Mouse (Mus musculus) heart, adult 9 months (tissue): ENCODE results near the gene Timp2.
"Not testable (repeated sequence)": the region's sequence is repeated elsewhere in the genome, so short reads cannot be mapped to it uniquely, and the experiment has no call there.

ENCODE experiments used
- DNase-seq, 2 experiments: peaks; one replicate each; pipeline ENCODE4 v3.0.0; 2022; ENCODE audit warnings: low spot score in 2 of 2

Gene Timp2

DNA sequence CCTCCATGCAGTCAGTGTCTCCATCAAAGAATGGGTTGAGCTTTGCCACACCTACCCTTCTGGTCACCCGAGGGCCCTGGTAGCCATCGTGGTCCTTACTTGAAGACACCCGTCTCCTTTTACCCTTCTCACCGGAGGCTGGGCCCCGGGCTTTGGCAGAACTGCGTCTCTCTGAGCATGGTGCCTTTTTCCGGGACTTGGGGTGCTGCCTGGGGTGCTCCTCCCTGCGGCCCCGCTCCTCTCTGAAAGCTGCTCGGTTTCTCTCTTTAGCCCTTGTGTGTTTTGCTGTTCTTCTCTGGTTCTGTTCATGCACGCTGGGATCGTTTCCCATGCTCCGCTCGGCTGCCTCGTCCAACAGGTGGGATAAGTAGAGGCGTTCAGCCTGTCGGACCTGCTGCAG lies 22.1 kb downstream of the Timp2 start:
- no peak for DNase-seq

DNA sequence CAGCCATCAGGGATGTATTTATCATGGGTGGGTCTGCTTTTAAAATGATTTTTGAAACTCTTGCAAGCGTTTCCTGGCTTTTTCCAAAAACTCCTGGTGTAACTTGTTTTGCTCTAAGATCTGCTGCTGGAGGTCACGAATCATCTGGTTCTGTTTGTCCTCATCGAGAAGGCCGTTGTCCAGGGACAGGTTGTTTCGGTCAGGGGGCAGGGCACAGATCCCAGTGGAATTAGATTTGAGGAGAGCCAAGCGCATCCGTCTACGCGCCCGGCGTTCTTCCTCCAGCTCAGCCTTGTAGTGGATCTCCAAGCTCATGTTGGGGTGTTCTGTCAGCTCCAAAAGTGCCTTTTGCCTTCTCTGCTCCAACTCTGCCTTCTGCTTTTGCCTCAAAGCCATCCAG lies 23.2 kb downstream of the Timp2 start:
- DNase-seq: peak; percentile 49 to 57

DNA sequence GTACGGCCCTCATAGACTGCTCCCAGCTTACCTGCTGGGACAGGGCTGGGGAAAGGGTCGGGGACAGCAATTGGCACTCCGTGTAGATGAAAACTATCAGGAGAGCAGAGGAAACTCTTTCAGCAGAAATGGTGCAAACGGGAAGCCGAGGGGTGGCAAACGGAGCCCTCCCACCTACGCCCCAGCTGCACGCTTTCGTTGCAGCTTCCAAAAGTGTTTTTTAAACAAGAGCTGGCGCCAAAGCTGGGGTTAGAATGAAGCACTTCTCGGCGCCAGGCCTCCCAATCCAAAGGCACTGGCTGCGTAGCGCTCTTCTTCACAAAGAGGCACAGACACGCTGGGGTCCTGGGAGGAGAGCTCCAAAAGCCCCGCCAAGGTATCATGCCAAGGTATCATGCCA lies 24.8 kb downstream of the Timp2 start:
- no peak for DNase-seq

DNA sequence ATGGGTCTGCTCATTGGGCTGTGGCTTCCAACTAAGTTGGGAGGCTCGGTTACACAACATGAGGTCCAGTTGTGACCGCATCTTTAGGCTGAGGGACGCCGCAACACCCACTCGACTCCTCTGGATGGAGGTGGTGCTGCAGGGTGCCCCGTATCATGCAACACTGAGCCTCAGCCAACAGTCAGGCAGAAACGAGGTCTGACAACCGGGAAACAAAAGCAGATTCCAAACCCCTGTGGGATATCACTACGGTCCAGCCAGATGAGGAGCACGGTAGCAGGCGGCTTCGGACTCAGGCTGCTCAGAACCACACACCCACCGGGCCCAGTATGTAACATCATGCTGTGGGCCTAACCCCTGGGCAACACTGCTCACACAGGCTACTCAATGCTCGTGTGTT lies 25.2 kb downstream of the Timp2 start:
- no peak for DNase-seq

DNA sequence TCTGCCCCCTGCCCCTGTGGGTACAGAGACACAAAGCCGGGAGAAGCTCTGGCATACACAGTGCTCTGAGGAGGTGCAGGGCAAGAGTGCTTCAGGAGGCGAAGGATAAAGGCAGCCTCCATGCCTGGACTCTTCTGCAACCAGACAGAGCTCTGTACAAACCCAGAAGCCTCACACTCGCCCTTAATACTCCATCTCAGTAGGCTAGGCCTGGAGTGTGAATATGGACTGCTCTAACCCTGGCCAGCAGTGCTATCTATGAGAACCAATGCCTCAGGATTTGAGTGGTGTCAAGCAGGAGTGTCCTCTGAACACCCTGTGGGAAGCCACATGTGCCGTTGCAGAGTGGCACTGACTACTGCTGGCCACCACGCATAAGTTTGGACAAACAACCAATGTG lies 26.6 kb downstream of the Timp2 start:
- no peak for DNase-seq

DNA sequence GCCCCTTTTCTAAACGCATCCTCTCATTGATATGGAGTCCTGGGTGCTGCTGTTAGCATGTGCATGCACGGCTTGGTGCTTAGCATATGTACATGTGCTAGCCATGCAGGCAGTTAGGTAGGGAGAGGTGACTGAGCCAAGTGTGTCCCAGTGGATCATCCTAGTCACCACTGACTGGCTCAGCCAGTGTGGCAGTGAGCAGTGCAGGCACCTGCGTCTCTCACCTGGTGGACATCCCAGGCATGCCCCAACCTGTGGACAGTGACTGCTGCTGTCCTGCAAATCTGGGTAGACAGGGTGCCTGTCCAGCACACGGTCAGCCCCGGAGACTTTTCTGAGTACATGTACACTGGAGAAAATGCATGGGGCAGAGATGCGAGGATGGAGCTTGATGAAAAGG lies 27.0 kb downstream of the Timp2 start:
- no peak for DNase-seq

DNA sequence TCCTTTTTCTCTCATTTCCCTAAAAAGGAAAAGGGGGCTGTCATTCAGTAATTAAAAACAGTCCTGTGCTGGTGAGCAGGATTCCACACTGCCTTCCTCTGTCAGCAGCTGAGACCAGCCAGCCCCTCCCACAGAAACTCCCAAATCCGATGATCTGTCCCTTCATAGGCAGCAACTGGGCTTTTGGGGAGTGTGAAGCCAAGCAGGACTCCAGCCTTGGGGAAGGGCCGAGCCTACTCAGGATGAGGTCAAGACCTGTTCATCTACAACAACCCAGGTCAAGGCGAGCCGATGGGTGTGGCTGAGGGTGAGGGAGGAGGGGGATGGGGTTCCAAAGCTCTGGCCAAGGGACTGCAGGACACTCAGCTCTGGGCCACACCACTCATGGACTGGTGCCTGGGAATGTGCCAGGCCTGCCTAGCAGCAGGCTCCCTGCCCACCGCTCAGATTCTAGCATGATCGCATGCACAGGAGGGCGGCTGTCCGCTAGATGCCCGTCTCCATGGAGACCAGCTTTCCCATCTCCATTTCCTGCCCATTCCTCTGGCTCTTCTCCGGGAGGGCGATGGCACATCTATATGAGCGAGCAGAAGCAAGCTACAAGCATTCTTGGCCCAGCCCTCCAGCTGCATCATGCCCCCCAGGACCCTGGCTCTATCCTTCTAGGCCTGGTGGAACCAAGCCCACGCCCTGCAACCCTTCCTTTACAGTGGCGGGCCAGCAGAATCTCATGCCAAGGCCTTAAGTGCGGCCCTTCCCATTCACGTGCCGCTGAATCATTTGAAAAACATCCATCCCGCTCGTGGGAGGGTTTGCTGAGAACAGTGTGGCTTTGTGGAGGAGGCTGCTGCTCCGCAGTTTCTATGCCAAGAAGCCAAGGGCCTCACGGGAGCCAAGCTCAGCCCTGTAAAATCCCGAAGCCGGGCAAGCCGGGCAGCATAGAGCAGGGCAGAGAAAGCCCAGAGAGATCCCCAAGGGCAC lies 28.3 kb downstream of the Timp2 start:
- peak; percentile 79 to 85 for DNase-seq

DNA sequence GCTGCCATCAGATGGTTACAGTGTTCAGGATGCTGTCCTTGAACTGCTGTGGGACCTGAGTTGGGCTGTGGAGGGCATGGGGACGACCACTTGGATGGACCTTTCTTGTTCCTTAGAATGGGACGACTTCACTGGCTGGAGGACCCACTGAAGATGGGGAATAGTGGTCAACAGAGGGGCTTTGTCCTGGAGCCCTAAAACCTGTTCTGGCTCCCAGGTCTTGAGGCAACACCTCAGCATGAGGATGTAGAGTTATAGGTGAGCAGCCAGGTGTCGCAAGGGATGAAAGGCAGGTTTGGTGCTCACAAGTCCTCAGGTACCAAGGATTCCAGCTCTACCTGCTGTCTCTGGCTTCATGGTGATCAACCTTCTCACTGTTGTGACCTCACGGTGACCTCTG lies 29.0 kb downstream of the Timp2 start:
- no peak for DNase-seq

DNA sequence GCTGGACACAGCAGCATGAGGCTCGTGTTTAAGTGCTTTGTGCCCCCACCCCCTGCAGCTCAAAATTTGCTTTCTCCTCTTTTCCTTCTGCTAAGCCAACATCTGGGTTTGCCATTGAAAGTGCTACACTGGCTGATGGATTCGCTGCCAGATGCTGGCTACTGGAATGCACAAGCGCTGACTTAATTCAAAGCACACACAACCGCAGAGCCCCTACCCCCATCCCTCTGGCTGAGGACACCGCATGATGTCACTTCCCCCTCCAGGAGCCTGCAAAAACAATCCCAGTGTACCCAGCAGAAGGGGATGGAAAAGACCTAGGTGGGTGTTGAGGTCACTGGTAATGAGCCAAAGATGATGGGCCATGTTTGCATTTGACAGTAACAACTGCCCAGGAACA lies 31.0 kb downstream of the Timp2 start:
- peak; percentile 49 to 64 for DNase-seq

DNA sequence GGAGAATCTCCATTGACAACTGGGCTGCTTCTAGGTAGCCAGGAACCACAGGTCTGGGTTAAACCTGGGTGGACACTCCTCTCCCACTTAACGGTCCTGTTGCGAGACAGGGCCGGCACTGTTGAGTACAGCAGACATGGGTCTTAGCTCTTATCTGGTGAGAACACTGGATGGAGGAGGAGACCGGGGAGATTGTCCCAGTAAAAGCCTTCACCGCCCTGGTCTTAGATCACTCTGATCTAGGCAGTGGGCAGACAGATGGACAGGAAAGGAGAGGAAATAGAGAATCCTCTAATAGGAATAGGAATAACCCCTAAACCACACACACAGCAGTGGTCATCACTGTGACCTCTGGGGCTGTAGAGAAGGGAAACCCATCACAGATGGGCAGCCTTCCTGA lies 31.6 kb downstream of the Timp2 start:
- DNase-seq: no peak

DNA sequence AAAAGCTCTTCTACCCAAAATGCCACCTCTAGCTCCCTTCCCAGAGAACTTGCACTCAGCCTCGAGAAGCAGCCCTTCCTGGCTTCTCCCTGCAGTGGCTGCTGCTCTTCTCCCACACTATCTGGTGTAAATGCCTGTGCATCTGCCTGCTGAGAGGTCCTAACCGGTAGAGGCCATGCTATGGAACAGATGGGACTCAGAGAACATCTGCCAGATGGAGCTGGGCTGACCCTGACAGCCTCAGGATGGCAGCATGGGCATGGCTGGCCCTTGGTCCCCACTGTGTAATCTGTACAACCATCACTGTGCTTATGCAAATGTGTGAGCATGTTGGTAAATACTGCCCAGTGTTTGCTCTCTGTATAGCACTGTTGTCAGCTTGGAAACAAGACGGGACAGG lies 32.9 kb downstream of the Timp2 start:
- no peak for DNase-seq

DNA sequence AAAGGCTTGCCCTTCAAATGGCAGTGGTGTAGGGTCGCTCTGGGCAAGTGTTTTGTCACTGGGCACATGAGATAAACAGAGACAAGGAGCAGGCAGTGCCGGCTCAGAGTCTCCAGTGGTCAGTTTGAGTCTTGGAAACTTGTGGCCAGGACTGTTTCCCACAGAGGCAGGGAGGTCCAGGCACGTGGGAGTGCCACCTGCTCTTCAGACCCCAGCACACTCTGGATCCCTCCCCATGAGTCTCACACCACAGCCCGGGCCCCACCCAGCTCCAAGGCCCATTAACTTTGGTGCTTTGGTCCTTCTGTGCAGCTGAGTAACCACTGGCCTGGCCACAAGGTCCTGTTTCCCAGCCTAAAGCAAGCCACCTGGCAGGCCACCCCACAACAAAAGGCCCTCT lies 33.6 kb downstream of the Timp2 start:
- no peak for DNase-seq

DNA sequence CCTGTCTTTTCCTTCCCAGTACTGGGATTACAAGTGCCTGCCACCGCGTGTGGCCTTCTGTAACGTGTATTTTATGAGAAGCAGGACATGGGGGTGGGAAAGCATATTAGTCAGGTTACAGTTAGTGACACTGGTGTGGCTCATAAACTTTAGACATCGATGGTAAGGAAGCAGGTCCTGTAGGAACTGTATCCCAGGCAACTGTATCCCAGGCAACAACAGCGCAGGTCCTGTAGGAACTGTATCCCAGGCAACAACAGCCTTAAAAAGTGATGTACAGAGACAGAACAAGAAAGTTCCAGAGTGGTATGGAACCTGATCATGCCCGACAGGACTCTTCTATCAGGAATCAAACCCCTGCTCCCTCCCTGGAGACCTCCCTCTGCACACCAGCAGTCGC lies 34.0 kb downstream of the Timp2 start:
- DNase-seq: no peak

DNA sequence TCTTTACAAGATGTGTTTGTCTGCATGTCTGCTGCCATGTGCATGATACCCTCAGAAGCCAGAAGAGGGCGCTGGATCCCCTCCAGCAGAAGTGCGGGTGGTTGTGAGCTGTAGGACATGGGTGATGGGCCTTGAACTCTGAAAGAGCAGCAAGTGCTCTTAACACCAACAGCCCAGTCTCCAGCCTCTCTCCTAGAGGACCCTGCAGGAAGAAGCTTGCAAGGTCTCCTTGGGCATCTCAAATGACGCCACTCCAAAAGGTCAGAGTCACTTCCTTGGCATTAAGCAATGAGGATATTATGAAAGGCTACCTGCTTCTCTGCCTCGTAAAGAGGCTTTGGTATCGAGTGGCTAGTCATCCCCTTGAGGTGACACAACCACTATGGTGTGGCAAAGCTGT lies 36.9 kb downstream of the Timp2 start:
- no peak for DNase-seq

DNA sequence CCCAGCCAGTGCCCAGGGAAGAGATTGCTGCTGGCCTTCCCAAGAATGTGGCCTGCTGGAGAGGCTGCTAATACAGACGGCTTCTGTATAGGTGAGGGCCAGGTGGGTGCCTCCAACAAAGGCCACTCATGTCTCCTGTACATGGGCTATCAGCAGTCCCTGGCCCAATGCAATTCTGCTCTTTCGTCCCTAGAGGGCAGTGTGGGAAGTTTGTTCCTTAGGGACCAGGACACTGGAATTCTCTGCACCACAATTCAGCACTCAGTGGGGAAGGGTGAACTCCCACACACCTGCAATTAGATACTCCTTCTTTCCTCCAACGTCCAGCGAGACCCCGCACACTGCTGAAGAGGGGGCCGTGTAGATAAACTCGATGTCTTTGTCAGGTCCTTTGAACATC lies 38.4 kb downstream of the Timp2 start:
- peak in 1 of 2 experiments; percentile 38 for DNase-seq

DNA sequence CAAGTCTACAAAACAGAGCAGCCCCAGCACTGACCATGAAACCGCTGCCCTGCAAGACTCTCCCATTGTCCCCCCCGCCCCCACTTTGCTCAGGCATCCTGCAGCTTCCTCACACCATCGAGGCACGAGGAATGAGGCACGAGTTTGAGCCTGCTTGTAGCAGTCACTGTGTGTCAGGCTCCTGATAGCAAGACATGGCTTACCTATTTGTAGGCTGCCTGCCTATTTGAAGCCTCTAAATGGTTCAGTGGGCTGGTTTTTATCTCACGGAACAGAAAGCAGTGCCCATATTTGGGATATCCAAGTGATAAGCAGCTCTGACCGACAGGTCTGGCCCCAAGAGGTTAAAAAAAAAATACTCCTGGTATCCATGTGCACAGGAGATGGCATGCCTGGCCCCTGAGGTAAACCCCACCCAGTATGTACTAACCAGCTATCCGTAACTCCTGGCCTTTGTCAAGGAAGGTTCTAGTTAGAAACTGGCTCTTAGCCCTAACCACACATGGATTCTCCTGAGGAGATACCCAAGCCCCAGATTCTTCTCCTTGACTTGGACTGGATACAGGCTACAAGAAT lies 39.2 kb downstream of the Timp2 start:
- DNase-seq: no peak

DNA sequence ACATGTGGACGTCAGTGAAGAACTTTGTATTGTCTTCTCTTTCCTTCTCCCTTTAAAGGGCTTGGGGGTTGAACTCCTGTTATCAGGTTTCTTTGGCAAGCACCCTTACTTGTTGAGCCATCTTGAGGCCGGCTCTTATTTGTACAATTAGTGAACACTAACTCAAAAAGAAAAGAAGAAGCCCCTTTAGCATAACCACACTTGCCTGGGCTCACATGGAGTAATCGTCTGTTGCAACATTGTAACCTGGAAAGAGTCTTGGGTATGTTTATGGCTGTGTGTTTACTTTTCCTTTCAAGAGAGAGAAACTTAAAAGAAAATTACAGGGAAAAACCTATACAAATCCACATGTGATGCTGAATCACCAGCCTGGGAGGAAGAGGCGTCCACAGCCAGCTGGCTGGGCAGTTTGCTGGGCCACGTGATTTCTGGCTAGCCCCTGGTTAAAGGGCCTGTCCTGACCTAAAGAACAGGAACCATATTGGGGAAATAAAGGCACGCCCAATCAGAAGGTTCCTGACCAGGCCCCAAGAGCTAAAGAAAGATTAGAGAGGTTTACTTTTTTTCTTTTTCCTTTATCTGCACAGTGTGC lies 43.3 kb downstream of the Timp2 start:
- DNase-seq: no peak

DNA sequence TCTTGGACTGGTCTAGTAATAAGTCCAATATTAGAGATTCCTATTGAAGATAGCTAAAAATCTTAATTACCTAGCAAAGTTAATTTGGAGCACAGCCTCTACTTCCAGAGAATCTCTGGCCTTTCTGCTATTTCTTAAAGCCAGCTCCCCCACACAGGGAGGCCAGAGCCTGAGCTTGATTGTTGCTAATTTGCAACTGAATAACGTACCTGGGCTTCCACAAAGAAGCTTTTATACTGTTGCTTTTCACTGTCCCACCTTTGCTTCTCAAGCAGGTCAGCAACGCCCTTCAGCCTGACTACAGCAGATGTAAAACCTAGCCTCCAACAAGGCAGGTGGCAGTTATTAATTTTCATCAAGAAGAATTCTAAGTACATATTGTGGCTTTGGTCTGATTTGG lies 47.6 kb downstream of the Timp2 start:
- not testable (repeated sequence) for DNase-seq

DNA sequence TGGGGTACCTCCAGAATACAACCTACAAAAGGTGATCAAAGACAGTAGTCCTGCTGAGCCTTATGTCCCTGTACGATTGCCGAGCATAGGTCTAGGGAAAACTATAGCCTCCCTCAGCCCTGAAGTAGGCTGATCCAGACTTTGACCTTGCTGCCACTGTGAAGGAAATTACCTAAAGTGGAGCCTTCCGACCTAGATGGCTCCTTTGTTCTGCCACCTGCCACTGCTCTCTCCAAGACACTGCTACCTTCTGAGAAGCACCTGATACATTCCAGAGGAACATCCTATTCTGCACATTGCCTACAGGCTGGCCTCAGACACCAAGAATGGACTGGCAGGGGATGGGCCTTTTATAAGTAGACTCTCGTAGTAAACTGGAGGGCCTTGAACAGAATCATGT lies 51.6 kb downstream of the Timp2 start:
- DNase-seq: not testable (repeated sequence)

DNA sequence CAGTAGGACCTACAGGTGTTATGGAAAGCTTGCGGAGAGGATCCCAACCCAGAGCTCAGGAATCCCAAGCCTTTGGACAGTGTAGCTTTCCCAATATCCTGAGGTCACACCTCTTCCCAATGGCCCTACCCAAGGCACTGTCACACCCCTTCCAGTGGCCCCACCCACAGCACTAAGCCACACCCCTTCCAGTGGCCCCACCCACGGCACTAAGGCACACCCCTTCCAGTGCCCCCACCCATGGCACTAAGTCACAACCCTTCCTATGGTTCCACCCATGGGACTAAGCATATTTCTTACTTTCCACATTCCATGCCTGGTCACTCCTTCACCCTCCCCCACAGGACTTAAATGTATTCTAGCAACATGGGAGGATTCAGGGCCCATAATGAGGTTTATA lies 56.7 kb downstream of the Timp2 start:
- no peak for DNase-seq

DNA sequence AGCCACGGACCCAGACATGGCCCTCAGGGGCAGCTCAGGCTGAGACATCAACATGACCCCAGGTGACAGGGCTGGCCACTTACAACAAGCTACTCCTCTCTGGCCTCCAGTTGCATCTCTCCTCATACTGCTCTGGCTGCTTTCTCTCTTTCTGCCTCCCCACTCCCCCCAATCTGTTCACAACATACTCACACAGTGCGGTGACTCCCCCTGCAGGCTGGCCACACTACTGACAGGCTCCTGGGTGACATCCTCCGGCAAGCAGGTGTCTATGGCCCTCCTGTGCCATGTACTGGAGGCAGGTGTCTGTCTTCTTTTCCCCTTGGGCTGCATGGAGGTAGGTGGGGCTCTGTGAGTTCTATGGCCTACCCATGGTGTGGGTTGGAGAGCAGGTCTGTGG lies 57.6 kb downstream of the Timp2 start:
- DNase-seq: no peak

DNA sequence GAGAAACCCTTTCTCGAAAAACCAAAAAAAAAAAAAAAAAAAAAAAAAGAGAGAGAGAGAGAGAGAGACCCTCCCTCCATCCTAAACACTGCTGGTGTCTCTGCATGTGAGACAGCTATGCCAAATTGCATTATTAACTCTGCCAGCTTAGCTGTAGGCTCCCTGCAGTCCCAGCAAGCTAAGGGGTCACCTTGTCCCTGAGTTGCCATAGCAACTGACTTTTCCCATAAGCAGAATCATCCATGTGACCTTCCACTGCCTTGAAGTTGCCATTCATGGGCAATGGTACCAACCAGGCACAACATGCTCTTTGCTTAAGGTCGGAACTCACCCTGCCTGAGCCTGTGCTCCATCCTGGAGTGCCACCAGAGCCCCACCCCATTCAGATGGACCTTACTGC lies 60.5 kb downstream of the Timp2 start:
- no peak for DNase-seq

DNA sequence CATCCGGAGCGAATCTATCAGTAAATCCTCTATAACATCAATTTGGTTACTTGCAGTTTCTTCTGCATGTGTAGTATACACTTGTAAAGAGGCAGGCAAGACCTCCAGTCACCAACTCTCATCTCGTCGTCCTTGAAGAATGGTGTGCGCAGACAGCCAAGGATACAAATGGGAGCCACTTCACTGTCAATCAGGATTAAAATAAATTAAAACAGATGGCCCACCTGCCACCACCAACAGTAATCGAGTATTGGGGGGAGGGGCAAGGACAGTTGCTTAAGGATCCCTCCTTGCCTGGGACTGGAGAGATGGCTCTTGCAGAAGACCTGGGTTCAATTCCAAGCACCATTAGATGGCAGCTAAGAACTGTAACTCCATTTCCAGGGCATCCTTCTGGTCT lies 62.9 kb downstream of the Timp2 start:
- DNase-seq: no peak
